Mouse (Mus musculus) bone marrow macrophage, adult 2 months (primary cell): ENCODE measurements at regions not wholly inside any gene's neighbourhood (a gene's known extent, or its start where the extent isn't known, plus 50 kb on each side); places are given as distances from the start of the nearest gene placed in this dataset.

Experiments
- CTCF ChIP-seq: IDR thresholded peaks from 2 replicates; pipeline ENCODE4 v1.5.1; 2012; ENCODE audit warnings: low read depth, mild to moderate bottlenecking, low read length, moderate library complexity
- POLR2A ChIP-seq: IDR thresholded peaks from 2 replicates; pipeline ENCODE4 v1.6.1; 2012; ENCODE audit warnings: mild to moderate bottlenecking, low read depth, low read length, borderline replicate concordance

GRCm38 (mm10) chr10:83934498-83934897, 211.8 kb downstream of the 1500009L16Rik start:
- TF ChIP-seq CTCF: no peak
- TF ChIP-seq POLR2A: no peak
